Mouse (Mus musculus) midbrain, postnatal 0 days (tissue): ENCODE results near the gene Gm20388. TPM values are rescaled to one million over a fixed set of nuclear protein-coding genes. Genes with fewer than 3 reads are reported as not detected.

Experiments used
- ATAC-seq: fragments of 200-750 bp; cut with Nextera tagmentation; 2 replicates; pipeline ENCODE4 v1.8.0; 2017; ENCODE audit warnings: moderate number of reproducible peaks, mild to moderate bottlenecking, moderate TSS enrichment, moderate library complexity; ENCODE audit not compliant: low FRiP score
- DNase-seq: peaks from one replicate; pipeline ENCODE4 v3.0.0-alpha.2; 2015; ENCODE audit warnings: low spot score
- H3K27ac ChIP-seq: fragments of 300-500 bp; sonication (generic); 2 replicates; pipeline ENCODE4 v1.5.1; 2014; ENCODE audit warnings: low read depth, mild to moderate bottlenecking, low read length, mixed read lengths
- H3K27me3 ChIP-seq: fragments of 300-500 bp; sonication (generic); 2 replicates; pipeline ENCODE4 v1.6.1; 2014; ENCODE audit warnings: low read length, control low read depth, mixed read lengths; ENCODE audit not compliant: insufficient read depth
- H3K36me3 ChIP-seq: fragments of 300-500 bp; sonication (generic); 2 replicates; pipeline ENCODE4 v1.6.1; 2014; ENCODE audit warnings: low read length, control low read depth, mixed read lengths; ENCODE audit not compliant: insufficient read depth
- H3K4me1 ChIP-seq: fragments of 300-500 bp; sonication (generic); 2 replicates; pipeline ENCODE4 v1.6.1; 2014; ENCODE audit warnings: mild to moderate bottlenecking, control low read depth, antibody characterized with exemption, low read length, mixed read lengths; ENCODE audit not compliant: insufficient read depth
- H3K4me2 ChIP-seq: fragments of 300-500 bp; sonication (generic); 2 replicates; pipeline ENCODE4 v1.6.1; 2014; ENCODE audit warnings: low read depth, mild to moderate bottlenecking, low read length, mixed read lengths; ENCODE audit not compliant: poor library complexity, severe bottlenecking
- H3K4me3 ChIP-seq: fragments of 300-500 bp; sonication (generic); 2 replicates; pipeline ENCODE4 v1.5.1; 2014; ENCODE audit warnings: low read depth, mild to moderate bottlenecking, low read length, moderate library complexity
- H3K9ac ChIP-seq: fragments of 300-500 bp; sonication (generic); replicated peaks from 2 replicates; pipeline ENCODE4 v1.6.1; 2014; ENCODE audit warnings: mild to moderate bottlenecking, low read length, moderate library complexity, mixed read lengths; ENCODE audit not compliant: poor library complexity, severe bottlenecking
- H3K9me3 ChIP-seq: fragments of 300-500 bp; sonication (generic); 2 replicates; pipeline ENCODE4 v1.6.1; 2016; ENCODE audit warnings: low read length, control low read depth
- CTCF ChIP-seq: IDR thresholded peaks from 2 replicates; pipeline ENCODE4 v1.5.1; 2016; ENCODE audit warnings: antibody characterized with exemption, mild to moderate bottlenecking
- WGBS: fragments of 180-500 bp; shearing (Covaris S2); extraction: QIAGEN DNeasy Blood & Tissue Kit; methylation state at CpG from one replicate; pipeline ENCODE4 v1.1.7; 2014; 5-methylcytosine and 5-hydroxymethylcytosine counted together
- polyA plus RNA-seq: library from polyadenylated mRNA; unstranded; fragments of >200 nt; fragmentation: Nextera tagmentation; extraction: Ambion mirVana; gene quantifications from 2 replicates; pipeline ENCODE4 v1.2.1, GENCODE M21; 2015
- total RNA-seq: library from RNA; depleted of rRNA; stranded (reverse); fragments of >200 nt; gene quantifications from 2 replicates; pipeline ENCODE4 v1.2.3, GENCODE M21; 2014

Gene Gm20388
- total and polyA plus RNA-seq, 2 experiments from 2014 or later = 74.2 TPM; not detected in 1

- Histone ChIP-seq H3K9me3 (no peaks in the 10 kb centered on the region), H3K27ac (no peak overlapping the region), H3K9ac (no peak overlapping the region), H3K4me1 (no peaks in the 10 kb centered on the region), H3K36me3 (peaks cover 20% of the 10 kb centered on the region), H3K4me2 (no peak overlapping the region), H3K4me3 (no peak overlapping the region), H3K27me3 (no peaks in the 10 kb centered on the region)
- no peak for TF ChIP-seq CTCF
- 90% methylated on average over 7 of the region's 7 CpGs for WGBS
- no peak for ATAC-seq
- no peak for DNase-seq
These were observed 1967.3 kb downstream of the Gm20388 start for GRCm38 (mm10) chr8:121877828-121878480.

DNA sequence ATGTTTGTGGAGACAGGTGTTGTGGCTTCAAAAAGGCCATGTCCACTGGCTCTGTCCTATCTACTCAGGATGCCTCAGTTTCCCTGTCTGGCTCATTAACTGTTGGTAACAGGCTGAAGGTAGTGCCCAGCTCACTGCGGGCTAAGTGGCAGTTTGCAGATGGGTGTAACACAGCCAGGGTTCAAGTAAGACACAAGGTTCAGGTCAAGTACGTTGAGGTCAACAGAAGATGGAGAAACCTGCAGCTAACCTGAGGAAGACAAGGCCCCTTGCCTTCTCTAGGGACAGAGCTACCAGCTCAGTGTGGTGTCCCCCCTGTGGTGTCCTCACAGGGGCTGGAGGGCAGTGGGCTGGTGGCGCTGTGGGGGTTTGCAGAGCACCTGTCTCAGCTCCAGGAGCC is 1969.1 kb downstream of the Gm20388 start:
- Histone ChIP-seq H3K9me3 (no peaks in the 10 kb centered on the region), H3K36me3 (peaks cover 35% of the 10 kb centered on the region), H3K4me2 (no peak overlapping the region), H3K27ac (no peak overlapping the region), H3K9ac (no peak overlapping the region), H3K4me1 (no peaks in the 10 kb centered on the region), H3K4me3 (no peak overlapping the region), H3K27me3 (no peaks in the 10 kb centered on the region)
- TF ChIP-seq CTCF = no peak
- ATAC-seq = no peak
- 80% methylated on average over 3 of the region's 3 CpGs for WGBS
- DNase-seq = no peak

- H3K9ac ChIP-seq = no peak overlapping the region
- no peaks in the 10 kb centered on the region for H3K9me3 ChIP-seq
- WGBS = 94% methylated on average over 1 of the region's 1 CpGs
- H3K4me1 ChIP-seq = no peaks in the 10 kb centered on the region
- no peak overlapping the region for H3K27ac ChIP-seq
- no peak for TF ChIP-seq CTCF
- ATAC-seq = no peak
- H3K27me3 ChIP-seq = no peaks in the 10 kb centered on the region
- H3K36me3 ChIP-seq = peaks cover 44% of the 10 kb centered on the region
- no peak overlapping the region for H3K4me3 ChIP-seq
- H3K4me2 ChIP-seq = no peak overlapping the region
- DNase-seq = no peak
These were observed 1970.2 kb downstream of the Gm20388 start for GRCm38 (mm10) chr8:121880818-121881217.

DNA sequence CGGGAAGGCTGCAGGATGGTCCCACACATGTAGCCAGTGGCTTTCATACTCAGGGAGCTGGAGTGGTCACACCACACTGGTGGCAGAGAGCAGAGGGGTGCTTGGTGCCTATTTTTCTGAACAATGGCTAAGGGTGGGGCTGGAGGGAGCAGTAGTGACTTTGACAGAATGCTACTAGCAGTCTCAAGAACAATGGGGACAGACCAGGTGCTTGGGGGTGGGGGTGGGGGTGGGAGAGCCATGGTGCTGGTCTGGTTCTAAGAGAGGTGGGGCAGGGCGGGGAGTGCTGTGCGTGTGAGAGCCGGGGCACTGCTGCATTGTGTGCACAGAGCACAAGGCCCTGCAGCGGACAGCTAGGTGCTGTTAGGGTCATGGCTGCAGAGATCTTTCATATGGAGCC is 1971.3 kb downstream of the Gm20388 start:
- ATAC-seq = 0 out of 2 replicates have a peak, but pooled peaks have one; percentile 6
- Histone ChIP-seq H3K4me3 (no peak overlapping the region), H3K9me3 (no peaks in the 10 kb centered on the region), H3K27me3 (no peaks in the 10 kb centered on the region), H3K27ac (no peak overlapping the region), H3K36me3 (peaks cover 54% of the 10 kb centered on the region), H3K4me1 (no peaks in the 10 kb centered on the region), H3K9ac (no peak overlapping the region), H3K4me2 (no peak overlapping the region)
- WGBS = 87% methylated on average over 5 of the region's 5 CpGs
- DNase-seq = no peak
- no peak for TF ChIP-seq CTCF

GRCm38 (mm10) chr8:121884181-121884580 is 1973.5 kb downstream of the Gm20388 start:
- no peaks in the 10 kb centered on the region for H3K9me3 ChIP-seq
- H3K27ac ChIP-seq = no peak overlapping the region; the same call in 1 of the 2 replicates
- peak; percentile 71 for DNase-seq
- no peak overlapping the region for H3K4me3 ChIP-seq
- H3K4me2 ChIP-seq = no peak overlapping the region
- no peaks in the 10 kb centered on the region for H3K27me3 ChIP-seq
- no peaks in the 10 kb centered on the region for H3K4me1 ChIP-seq
- H3K9ac ChIP-seq = no peak overlapping the region
- ATAC-seq = no peak
- 81% methylated on average over 3 of the region's 3 CpGs for WGBS
- H3K36me3 ChIP-seq = peaks cover 69% of the 10 kb centered on the region
- TF ChIP-seq CTCF = no peak

GRCm38 (mm10) chr8:121885001-121885400 is 1974.4 kb downstream of the Gm20388 start:
- ATAC-seq (no peak), DNase-seq (no peak)
- no peak overlapping the region for H3K4me2 ChIP-seq
- WGBS = 93% methylated on average over 9 of the region's 9 CpGs
- no peak overlapping the region for H3K27ac ChIP-seq
- no peaks in the 10 kb centered on the region for H3K9me3 ChIP-seq
- no peak overlapping the region for H3K9ac ChIP-seq
- no peak for TF ChIP-seq CTCF
- H3K4me3 ChIP-seq = no peak overlapping the region
- H3K4me1 ChIP-seq = no peaks in the 10 kb centered on the region
- no peaks in the 10 kb centered on the region for H3K27me3 ChIP-seq
- peaks cover 69% of the 10 kb centered on the region for H3K36me3 ChIP-seq
